Mouse (Mus musculus) olfactory bulb, adult 2 months (tissue): Measurements from ENCODE around the gene Tspan9. TPM values are rescaled to one million over a fixed set of nuclear protein-coding genes. Genes with fewer than 3 reads are reported as not detected.

ENCODE experiments used
- H3K27ac ChIP-seq: fragments of 200-500 bp; 2 replicates; pipeline ENCODE4 v1.5.1; 2012; ENCODE audit warnings: low read depth, low read length; ENCODE audit not compliant: insufficient read depth
- H3K4me1 ChIP-seq: fragments of 200-500 bp; 2 replicates; pipeline ENCODE4 v1.6.1; 2012; ENCODE audit warnings: low read length; ENCODE audit not compliant: control insufficient read depth, insufficient read depth
- H3K4me3 ChIP-seq: fragments of 200-500 bp; 2 replicates; pipeline ENCODE4 v1.5.1; 2012; ENCODE audit warnings: mild to moderate bottlenecking, low read depth, low read length, moderate library complexity; ENCODE audit not compliant: insufficient read depth
- CTCF ChIP-seq: fragments of 200-500 bp; IDR thresholded peaks from 2 replicates; pipeline ENCODE4 v1.5.1; 2012; ENCODE audit warnings: low read depth, mild to moderate bottlenecking, low read length, moderate library complexity; ENCODE audit not compliant: insufficient read depth
- POLR2A ChIP-seq: fragments of 200-500 bp; IDR thresholded peaks from 2 replicates; pipeline ENCODE4 v1.6.1; 2012; ENCODE audit warnings: mild to moderate bottlenecking, low read depth, low read length, moderate library complexity; ENCODE audit not compliant: insufficient read depth
- WGBS: fragments of 180-500 bp; shearing (Covaris S2); methylation state at CpG from one replicate; pipeline ENCODE4 v1.1.7; 2018; 5-methylcytosine and 5-hydroxymethylcytosine counted together
- polyA plus RNA-seq: library from polyadenylated mRNA; stranded (reverse); fragments of >200 nt; gene quantifications from 2 replicates; pipeline ENCODE4 v1.2.4, GENCODE M21; 2012; ENCODE audit warnings: low replicate concordance; ENCODE audit not compliant: missing spikeins, insufficient read depth, insufficient read length

Tspan9 gene
- polyA plus RNA-seq, 1 experiment = not detected

DNA sequence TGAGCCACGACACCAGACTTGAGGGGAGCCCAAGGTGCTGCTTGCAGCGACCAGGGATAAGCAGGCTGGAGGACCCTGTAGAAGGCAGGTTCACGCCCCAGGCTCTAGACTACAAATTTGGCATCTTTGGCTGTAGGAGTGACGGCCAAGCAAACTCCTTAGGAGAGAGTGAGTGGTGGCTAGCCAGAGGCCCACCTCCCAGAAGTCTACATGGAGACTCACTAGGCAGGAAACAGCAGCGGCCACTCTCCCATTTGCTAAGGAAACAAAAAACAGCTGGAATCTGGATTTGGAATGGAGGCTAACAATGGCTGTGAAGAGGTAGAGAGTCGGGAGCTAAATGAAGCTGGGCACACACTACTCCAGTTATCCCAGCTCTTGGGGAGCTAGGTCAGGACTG, 104.8 kb downstream of the Tspan9 start:
- TF ChIP-seq POLR2A (no peak), CTCF (no peak)
- no peak overlapping the region for H3K4me3 ChIP-seq
- 84% methylated on average over 6 of the region's 6 CpGs for WGBS
- H3K27ac ChIP-seq = no peak overlapping the region
- peaks cover 23% of the 10 kb centered on the region for H3K4me1 ChIP-seq

DNA sequence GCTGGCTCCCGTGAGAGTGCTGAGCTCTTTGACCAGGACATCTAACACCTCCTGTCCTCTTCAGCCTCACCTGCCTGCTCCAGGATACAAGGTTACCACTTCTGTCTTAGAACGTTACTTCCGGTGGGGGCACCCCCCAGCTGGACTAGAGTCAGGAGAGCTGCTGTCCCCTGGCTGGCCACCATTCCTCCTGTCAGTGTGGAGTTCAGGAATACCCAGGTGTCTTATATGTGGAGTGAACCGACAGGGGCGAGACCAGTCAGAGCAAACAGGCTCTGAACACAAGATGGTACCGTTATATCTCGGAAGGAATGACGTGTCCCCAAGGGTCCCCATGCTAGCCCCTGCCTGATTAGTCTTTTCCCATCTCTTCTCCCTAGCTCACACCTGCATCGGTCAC, 106.8 kb downstream of the Tspan9 start:
- 90% methylated on average over 9 of the region's 9 CpGs for WGBS
- no peak overlapping the region for H3K4me3 ChIP-seq
- TF ChIP-seq POLR2A (no peak), CTCF (no peak)

DNA sequence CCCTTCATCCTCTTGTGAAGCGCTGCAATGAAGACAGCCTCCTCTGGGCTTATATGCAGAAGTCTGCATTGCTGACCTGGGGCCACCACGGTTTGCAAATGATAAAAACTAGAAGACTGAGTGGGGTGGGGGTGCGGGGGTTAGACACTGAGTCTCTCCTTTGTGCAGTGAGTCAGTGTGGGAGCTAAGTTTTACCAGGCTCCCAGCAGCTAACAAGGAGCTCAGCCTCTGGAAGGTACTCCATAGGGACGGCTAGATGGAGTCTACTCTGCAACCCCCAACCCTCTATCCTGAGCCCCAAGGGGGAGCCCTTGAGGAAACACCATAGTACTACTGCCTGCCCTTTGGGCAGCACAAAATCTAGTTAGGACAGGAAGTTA, 107.5 kb downstream of the Tspan9 start:
- Histone ChIP-seq H3K4me1 (peaks cover 34% of the 10 kb centered on the region), H3K4me3 (peak overlapping the region; percentile 56), H3K27ac (no peak overlapping the region)
- no peak for TF ChIP-seq POLR2A
- 6% methylated on average over 4 of the region's 4 CpGs for WGBS

More for the DNA sequence above, 106.8 kb downstream of the Tspan9 start:
- Histone ChIP-seq H3K27ac (no peak overlapping the region), H3K4me1 (peaks cover 29% of the 10 kb centered on the region)

DNA sequence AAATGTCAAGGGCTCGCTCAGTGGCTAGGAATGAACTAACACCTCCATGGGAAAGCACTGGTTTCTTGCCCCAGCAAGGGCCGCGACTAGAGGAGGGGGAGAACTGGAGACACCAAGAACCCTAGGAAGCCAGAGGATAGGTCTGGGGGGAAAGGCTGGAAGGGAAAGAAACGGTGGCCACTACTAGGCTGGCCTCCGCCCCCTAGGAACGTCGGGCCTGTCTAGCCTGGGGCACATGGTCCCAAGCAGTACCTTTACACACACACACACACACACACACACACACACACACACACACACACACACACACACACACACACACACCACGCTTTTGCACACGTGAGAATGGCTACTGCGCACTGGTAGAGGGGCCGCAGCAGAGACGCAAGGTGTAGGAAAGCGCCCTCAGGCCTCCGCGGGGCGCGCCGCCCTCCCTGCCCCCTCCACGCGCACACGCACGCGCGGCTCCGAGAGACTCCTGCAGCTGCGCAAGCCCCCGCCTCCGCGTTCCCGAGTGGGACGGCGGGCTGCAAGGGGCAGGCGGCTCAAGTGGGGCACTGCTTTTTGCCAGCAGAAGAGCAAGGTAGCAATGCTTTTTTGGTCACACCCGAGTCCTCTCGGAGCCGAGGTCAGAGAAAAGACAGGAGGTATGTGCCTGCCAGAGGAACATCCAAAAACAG, 108.0 kb downstream of the Tspan9 start:
- Histone ChIP-seq H3K4me3 (peak overlapping the region; percentile 56), H3K4me1 (peaks cover 34% of the 10 kb centered on the region), H3K27ac (no peak overlapping the region)
- TF ChIP-seq POLR2A = no peak; the same call in 1 of the 2 replicates
- no peak for TF ChIP-seq CTCF
- 1% methylated on average over 33 of the region's 36 CpGs for WGBS

DNA sequence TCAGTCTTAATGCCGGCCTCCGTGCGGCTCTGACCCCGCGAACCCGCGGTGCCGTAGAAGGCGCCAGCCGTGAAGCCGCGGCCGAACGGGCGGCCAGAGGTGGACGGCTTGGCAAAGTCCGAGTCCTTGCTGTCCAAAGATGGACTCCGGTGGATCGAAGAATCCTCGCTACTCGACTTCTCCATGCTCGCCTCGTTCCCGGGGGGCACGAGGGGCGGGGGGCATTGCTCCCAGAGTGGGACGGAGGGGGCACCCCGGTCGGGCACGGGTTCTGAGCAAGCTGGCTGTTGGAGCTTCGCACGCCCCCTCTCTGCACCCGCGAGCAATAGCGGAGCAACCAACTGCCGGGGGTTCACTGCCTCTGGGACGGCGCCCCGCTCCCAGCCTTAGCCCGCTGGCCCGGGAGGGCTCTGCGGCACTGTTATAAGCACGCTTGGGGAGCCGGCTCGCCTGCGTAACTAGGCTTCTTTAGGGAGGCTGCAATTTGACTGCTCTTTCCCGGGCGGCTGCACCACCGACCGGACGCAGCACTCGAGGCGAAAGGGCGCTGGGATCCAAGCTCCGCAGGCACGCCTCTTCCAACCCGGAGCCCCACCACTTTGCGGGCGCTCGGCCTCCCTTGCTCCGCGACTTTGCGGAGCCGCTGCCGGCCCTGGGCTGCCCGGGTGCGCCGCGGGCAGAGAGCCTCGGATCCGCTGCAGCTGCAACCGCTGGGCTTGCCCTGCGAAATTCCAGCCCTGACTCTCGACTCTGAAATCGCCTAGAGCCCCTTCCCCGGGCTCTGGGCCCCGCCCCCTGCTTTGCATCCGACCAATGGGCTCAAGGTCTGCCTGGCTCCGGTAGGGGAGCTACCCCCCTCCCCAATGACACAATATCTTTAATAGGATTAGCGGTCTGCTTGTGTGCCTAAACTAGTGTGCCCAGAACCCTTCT, 108.8 kb downstream of the Tspan9 start:
- TF ChIP-seq POLR2A (no peak), CTCF (no peak)
- Histone ChIP-seq H3K27ac (0 out of 2 replicates have a peak overlapping the region, but pooled peaks have one; percentile 39), H3K4me1 (peaks cover 37% of the 10 kb centered on the region), H3K4me3 (peak overlapping the region; percentile 56)
- 2% methylated on average over 80 of the region's 80 CpGs for WGBS

DNA sequence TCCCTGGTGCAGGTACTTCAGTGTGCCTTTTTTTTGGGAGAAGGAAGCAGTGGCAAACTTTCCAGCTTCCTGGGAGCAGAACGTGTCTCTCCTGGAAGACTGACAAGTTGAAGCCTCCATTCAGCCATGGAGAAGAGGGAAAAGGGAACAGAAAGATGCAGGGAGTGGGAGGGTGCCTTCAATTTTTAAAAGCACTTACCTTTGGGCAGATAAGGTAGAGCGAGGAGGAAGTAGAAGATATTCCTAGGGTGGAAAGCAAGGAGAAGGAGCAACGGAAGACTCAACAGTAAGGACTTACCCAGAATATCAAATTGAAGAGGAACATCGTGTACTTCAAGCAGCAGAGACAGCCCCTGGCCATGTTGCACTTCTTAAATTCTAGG, 109.5 kb downstream of the Tspan9 start:
- WGBS = 32% methylated on average over 4 of the region's 4 CpGs

DNA sequence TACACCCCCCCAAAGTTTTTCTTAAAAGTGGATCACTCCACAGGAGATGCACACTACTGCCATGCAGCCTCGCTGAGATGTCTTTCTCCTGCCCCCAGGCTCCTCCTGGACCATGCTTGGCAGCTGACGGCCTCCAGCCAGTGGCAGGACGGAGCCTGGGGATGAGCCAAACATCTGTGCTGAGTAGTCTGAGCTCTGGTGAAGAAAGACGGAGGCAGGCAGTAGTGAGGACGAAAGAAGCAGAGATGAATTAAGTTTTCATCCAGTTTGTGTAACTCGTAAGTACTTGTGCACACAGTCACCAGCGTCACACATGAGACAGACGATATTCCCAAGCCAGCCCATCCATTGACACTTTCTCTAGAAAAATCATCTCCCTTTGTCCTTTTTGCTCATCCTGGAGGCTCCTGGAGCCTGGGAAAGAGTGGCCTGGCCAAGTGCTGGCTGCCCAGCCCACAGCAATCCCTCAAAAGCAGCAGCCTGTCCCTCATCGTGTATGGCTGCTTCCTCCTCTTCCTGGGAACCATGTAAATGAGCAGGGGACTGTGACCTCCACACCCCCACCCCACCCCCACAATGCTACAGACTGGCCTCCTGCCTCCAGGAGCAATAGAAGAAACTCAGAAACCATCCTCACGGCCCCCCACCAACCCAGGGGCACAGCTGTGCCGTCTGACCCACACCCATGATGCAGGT, 110.1 kb downstream of the Tspan9 start:
- WGBS = 46% methylated on average over 11 of the region's 11 CpGs
- no peak overlapping the region for H3K27ac ChIP-seq
- no peak for TF ChIP-seq CTCF
- no peak for TF ChIP-seq POLR2A
- peak overlapping the region; percentile 24 for H3K4me3 ChIP-seq
- H3K4me1 ChIP-seq = peaks cover 41% of the 10 kb centered on the region

More for the DNA sequence above, 109.5 kb downstream of the Tspan9 start:
- no peak for TF ChIP-seq POLR2A
- no peak for TF ChIP-seq CTCF
- 0 out of 2 replicates have a peak overlapping the region, but pooled peaks have one; percentile 0 for H3K27ac ChIP-seq
- peak overlapping the region; percentile 56 for H3K4me3 ChIP-seq
- H3K4me1 ChIP-seq = peaks cover 37% of the 10 kb centered on the region

DNA sequence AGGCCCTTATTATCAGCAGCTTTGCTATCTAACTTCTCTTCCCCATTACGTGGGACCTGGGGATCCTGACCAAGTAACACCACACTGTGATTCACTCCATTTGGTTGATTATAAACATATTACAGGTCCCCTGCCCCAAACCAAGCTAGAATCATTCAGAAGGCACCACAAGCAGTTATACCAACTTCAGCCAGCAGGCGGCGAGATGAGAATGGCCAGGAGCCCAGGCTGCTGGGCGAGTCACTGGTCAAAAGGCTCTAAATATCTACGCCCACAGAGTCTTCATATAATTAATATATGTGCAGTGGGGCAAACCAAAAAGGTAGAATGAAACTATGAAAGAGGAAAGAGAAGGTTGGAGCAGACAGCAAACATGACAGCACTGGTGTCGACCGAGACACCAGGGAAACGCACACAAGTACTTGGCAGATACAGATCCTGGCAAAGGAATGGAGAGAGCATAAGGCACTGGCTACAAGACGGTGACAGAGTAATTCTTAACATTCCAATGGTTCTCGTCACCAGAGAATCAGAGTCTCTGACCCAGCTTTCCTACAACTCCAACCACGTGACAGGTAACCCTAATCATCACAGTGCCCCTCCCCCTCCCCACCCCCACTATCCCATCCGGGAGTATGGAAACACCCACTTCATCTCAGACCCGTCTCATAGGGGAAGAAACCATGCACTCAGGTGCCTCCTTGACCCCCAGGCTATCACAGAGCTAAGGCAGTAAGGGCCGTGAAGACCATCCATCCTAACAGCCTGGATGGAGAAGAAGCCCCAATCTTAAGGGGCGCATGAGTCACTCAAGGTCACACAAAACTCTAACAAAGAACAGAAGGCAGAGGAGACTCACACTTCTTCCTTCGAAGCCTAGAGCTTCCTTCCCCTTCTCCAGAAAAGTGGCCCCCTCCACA, 110.9 kb downstream of the Tspan9 start:
- TF ChIP-seq POLR2A (no peak), CTCF (peak; percentile 78; the same call in 1 of the 2 replicates)
- Histone ChIP-seq H3K4me1 (peaks cover 44% of the 10 kb centered on the region), H3K4me3 (peak overlapping the region; percentile 19), H3K27ac (no peak overlapping the region)
- 30% methylated on average over 16 of the region's 16 CpGs for WGBS
